Mouse (Mus musculus): ENCODE results near the gene Fbxl14.
"Not testable (repeated sequence)": the region's sequence is repeated elsewhere in the genome, so short reads cannot be mapped to it uniquely, and the experiment has no call there.

Gene Fbxl14

DNA sequence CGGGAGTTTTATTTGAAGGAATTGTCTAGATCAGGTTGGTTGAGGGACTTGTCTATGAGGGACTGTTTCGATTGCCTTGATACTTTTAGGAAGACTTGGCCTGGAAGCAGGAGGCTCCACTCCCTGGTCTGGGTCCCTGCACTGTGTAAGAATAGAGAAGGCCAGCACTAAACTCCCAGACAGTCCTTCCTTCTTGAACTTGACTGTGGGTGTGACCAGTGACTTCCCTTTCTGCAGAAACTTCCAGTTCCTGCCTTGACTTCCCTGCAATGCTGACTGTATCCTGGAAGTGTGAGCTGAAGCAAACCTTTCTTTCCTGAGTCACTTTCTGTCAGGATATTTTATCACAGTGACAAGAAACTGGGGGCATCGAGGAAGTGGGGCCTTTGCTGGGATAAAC is 8.7 kb upstream of the Fbxl14 start:
- no peak for DNase-seq (ENCODE audit: low spot score)

DNA sequence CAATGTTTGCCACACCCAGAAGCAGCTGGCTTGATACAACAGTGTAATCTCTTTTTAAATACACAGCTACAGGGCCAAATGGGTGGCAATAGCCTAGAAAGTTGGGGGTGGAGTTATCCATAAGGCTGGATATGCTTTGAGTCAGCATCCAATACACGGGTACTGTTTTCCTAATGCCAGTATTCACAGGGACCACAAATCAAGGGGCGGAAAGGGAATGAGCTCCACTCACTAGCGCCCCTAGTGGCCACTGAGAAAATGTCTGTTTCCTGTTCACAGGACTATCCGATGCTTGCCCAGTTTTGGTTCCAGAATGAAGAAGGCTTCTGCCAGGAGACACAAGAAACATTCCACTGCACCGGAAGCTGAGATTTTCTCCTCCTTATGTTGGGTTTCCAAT is 7.3 kb upstream of the Fbxl14 start:
- no peak for DNase-seq (ENCODE audit: low spot score)

DNA sequence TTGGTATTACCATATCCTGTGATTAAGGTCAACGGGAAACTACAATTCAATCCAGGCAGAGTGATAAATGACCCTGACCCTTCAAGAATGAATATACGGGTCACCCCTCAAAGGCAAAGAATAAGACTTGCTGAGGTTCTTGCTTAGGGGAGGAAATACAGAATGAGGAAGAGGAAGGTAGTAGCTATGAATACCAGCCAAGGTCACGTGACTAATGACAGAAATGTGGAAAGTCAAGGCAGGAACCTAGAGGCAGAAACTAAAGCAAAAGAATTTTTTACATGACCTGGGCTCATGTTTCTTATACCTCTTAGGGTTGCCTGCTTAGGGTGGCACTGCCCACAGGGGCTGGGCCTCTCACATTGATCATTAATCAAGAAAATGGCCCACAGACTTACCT is 6.8 kb upstream of the Fbxl14 start:
- DNase-seq (ENCODE audit: low spot score) = no peak

DNA sequence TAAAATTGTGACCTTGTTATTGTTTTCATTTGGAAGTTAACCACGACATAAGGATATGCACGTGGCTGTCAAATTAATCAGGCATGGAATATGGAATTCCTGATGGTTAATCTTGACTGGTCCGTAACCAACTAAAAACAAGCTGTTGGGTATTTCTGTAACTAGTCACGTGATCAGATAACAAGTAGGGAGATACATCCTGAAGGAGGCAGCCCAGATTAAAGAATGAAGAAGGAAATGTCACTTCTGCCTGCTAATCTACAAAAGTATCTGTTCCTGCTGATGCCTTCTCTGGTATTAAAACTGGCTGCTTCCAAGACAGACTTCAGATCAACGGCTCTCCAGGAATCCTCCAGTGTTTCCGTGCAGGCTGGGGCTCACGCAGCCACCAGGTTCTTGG is 6.0 kb upstream of the Fbxl14 start:
- DNase-seq (ENCODE audit: low spot score) = no peak

DNA sequence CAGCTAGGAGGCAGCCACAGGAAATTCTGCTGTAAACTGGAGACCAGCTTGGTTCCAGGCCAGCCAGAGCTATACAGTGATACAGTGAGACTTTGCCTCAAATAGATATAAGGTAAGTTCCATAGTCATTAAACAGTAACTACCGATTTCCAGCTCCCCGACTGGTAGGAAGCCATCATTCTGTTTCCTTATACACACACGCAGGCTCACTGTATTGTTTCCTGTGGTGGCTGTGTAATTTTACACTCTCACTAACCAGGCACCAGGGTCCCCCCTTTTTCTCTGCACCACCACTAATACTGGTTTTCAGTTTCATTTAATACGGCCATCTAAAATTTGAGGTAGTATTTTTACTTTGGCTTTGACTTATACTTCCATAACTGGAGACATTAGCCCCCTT is 5.5 kb upstream of the Fbxl14 start:
- no peak for DNase-seq (ENCODE audit: low spot score)

DNA sequence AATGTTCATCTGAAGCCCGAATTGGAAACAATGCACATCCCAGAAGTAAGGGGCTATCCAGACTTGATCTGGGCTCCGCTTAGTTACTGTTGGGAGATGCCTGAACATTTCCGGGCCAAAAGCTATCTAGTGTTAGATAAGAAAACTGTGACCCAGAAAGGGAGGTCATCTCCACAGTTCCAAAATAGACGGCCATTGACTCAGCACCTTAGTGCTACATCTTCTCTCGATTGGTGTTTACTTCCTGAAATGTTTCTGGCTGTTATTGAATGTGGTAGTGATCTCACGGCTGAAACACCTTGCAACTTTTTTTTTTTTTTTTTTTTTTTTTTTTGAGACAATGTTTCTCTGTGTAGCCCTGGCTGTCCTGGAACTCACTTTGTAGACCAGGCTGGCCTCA is 3.5 kb upstream of the Fbxl14 start:
- DNase-seq (ENCODE audit: low spot score) = no peak

DNA sequence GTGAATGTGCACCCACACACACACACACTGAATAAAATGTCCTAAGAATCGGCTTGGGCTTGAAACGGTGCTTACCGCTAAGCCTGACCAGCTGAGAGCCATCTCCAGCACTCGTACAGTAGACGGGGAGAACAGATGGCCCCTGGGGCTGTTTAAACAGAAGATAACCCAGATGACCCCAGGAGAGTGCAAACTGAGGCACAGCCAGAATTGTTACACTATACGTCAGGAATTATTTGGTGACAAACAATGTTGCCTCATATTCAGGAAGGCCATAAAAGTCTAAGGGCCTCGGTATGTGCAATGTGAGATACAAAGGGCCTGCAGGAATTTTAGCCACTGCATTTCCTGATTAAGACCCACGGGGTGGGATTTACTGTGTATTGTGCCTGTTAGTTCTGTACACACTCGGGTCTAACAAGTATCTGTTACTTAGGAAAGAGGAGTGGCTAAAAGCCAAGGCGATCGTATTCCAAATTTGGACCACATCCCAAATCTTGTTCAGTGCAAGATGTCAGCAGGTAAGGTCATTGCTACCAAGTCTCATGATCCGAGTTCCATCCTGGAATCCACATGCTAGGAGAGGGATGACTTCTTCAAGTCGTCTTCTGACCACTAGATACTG is 1.7 kb upstream of the Fbxl14 start:
- DNase-seq (ENCODE audit: low spot score) = no peak

DNA sequence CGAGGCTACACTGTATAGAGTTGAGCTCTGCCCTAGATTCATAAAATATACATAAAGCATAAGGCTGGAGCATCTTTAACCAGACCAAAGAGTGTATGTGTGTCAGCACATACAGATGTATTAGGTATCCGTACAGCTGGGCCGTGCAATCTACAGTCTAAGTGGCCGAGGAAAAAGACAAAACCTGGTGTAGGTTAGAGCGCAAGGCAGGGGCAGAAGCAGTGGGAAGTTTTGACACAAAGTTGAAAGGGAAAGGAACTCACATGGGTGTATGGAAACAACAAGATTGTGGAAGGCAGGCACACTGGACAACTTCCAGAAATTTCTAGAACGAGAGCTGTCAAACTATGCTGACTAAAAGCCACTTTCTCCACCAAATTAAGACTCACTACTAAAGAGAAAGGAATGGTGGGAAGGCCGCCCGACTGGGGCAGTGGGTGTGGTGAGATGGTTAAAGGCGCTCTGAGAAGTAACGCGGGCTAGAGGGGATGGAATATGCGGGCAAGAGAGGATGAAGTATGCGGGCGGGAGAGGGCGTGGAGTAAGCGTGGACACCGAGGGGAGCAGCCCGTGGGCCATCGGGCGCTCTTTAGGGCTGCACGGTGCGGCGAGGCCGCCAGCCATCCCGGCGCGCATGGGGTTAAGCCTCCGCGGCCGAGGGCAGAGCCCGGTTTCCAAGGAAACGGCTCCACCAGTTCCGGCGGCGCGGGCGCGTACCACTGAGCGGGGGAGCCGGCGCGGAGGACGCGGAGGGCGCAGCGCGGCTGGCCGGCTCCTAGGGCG is 717 bp upstream of the Fbxl14 start:
- DNase-seq (ENCODE audit: low spot score) = peak; percentile 75

DNA sequence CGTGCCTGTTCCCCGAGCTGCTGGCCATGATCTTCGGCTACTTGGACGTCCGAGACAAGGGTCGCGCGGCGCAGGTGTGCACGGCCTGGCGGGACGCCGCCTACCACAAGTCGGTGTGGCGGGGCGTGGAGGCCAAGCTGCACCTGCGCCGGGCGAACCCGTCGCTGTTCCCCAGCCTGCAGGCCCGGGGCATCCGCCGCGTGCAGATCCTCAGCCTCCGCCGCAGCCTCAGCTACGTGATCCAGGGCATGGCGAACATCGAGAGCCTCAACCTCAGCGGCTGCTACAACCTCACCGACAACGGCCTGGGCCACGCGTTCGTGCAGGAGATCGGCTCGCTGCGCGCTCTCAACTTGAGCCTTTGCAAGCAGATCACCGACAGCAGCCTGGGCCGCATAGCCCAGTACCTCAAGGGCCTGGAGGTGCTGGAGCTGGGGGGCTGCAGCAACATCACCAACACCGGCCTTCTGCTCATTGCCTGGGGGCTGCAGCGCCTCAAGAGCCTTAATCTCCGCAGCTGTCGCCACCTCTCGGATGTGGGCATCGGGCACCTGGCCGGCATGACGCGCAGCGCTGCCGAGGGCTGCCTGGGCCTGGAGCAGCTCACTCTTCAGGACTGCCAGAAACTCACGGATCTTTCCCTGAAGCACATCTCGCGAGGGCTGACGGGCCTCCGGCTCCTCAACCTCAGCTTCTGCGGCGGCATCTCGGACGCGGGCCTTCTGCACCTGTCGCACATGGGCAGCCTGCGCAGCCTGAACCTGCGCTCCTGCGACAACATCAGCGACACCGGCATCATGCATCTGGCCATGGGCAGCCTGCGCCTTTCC is 623 bp downstream of the Fbxl14 start:
- no peak for DNase-seq (ENCODE audit: low spot score)

DNA sequence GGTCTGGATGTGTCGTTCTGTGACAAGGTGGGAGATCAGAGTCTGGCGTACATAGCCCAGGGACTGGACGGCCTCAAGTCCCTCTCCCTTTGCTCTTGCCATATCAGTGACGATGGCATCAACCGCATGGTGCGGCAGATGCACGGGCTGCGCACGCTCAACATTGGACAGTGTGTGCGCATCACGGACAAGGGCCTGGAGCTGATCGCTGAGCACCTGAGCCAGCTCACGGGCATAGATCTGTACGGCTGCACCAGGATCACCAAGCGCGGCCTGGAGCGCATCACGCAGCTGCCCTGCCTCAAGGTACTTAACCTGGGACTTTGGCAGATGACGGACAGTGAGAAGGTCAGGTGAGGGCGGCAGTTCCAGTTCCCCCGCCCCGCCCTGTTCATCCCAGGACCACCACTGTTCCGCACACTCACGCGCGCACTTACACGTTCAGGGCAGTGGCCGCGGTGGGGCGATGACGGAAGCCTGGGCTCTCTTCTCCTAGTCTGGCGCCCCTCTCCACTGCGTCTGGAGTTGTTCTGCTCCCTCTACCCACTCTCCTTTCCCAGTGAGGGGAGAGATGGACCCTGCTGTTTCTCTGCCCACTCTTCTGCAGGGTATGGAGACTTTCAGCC is 1.4 kb downstream of the Fbxl14 start:
- DNase-seq (ENCODE audit: low spot score) = no peak

DNA sequence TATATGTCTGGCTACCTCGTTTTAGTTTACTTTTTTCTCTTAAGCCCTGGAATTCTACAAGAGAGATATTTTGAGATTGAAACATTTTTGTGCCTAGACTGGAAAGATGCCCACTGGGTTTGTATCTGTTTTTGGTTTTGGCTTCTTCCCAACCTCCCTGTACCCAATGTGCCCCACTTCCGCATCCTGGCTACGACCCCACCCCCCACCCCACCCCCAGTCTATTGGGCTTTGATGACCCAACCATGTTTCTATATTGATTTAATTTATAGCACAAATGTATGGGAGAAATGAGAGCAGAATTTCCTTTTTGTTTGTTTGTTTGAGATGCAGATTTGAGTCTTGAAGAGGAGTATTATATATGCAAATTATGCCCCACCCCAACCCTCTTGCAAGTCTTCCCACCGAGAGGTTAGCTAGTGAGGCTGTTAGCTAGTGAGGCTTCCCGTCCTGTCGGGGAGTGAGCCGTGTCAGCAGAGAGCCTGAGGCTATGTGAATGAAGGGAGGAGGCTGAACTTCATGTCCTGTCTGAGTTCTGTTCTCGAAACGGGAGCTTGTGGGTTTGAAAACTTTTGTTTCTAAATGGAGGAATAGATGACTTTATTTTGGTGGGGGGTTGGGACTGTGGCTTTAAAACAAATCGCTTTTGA is 2.4 kb downstream of the Fbxl14 start:
- not testable (repeated sequence) for DNase-seq (ENCODE audit: low spot score)

DNA sequence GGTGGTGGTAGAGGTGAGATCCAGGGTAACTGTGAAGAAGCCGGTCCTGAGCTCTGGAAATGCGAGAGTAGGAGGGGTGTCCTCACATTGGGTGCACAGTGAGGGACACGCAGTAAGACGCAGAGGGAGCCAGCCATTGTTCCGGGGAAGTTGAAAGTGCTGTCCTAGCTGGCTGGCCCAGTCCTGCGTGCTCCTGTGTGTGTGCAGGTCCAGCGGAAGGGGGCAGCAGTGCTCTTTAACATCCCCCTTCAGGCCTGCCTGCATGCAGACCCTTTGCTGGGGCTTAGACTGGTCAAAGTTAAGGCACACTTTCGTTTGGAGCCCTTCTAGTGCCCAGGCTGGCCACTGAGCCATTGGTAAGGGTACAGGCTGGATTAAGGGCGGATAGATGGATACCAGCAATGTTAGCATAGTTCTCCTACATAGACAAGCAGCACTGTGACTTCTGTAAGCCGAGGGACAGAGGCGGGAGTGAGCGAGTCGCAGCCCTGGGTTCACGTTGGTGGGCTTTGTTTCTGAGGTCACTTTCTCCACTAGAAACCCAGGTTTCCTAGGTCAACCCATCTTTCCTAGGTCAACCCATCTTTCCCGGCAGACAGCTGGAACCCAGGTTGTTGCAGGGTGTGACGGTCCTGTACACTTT is 3.6 kb downstream of the Fbxl14 start:
- no peak for DNase-seq (ENCODE audit: low spot score)

DNA sequence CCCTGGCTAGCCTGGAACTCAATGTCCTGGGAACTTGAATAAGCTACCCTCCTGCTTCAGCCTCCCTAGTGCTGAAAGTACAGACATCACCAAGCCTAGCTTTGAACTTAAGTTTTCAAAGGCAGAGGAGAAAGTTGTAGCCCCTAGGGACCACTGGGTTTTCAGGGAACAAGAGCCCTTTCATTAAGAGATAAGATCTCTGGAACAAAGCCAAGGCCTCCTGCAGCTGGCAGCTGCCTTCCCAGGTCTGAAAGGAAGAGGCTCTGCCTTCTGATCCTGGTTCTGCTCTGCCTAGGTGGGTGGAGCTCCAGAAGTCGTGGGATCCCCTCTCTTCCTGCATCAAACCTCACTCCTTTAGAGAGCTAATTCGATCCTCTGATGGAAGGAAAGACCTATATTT is 6.0 kb downstream of the Fbxl14 start:
- DNase-seq (ENCODE audit: low spot score) = no peak

DNA sequence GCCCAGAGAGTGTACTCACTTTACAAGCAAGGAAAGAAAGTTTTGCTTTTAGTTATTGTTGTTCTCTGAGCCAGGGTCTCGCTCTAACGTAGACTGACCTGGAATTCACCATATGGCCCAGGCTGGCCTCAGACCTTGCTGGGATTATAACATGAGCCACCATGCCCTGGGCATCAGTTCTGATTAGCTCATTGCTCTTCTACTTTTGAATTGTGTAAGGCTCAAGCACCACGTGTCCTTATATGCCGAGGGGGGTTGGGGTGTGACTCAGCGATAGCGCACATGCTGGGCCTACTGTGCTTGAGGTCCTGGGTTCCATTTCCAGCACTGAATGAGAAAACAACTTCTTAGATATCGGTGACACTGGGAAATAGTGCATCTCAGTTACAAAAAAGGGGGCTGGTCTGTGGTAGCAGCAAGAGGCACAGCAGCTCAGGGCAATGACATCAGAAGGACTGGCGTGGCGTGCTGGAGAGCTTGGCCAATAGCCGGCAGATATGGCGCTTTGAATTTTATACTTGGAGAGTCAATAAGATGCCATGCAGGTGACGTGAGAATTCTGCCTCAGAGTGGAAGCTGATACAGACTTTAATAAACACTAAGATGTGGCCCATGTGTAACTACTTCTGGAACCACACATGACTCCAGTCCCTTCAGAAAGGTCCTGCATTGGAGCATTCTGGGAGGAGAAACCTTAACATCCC is 7.1 kb downstream of the Fbxl14 start:
- DNase-seq (ENCODE audit: low spot score) = no peak

DNA sequence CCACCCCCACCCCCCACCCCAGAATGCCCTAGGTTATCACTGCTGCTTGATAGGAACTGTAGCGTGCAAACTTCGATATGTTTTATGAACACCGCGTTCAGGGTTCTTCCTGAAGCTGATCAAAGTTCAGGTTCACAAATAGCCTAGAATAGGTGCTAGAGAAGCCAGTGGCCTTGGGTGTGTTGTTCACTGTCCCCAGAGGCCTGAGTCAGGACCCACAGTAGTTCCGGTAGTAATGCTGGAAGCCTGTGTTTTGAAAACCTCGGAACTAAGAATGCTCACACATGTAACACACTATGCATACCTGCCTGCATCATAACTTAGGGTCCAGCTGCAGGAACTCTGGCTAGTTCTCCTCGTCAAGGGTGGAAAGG is 7.6 kb downstream of the Fbxl14 start:
- no peak for DNase-seq (ENCODE audit: low spot score)

DNA sequence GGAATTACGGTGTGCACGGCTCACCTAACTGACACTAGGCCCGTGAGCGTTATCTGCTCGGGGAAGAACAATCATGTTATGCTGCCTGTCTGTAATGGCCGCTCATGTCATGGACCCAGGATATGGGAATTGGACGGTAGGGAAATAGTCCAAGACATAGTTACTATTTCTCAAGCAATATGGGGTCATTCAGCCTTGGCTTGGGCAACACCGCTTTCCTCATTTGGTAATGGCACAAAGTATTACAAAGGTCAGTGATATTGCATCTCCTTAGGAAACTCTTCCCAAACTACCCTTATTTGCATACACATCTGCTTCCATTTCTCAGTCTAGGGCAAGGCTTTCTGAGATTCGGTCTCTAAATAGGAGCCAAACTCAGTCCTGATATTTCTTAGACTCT is 8.2 kb downstream of the Fbxl14 start:
- DNase-seq (ENCODE audit: low spot score) = no peak

DNA sequence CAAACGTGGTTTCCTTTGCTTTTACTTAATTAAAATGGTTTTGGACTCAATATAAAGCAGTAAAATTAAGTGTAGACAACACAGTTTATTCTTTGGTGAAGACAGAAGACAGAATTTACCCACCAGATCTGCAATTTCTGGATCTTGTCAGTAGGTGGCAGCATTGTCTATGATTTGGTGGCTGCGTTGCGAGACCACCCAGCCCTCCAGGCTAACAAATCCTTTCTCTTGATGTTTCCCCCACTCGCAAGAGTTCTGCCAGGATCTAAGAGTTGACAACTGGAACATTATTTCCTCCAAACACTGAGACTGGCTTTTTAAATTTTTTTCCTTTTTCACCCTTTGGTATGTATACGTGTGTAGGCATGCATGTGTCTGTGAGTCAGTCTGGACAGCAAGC is 10.3 kb downstream of the Fbxl14 start:
- no peak for DNase-seq (ENCODE audit: low spot score)

DNA sequence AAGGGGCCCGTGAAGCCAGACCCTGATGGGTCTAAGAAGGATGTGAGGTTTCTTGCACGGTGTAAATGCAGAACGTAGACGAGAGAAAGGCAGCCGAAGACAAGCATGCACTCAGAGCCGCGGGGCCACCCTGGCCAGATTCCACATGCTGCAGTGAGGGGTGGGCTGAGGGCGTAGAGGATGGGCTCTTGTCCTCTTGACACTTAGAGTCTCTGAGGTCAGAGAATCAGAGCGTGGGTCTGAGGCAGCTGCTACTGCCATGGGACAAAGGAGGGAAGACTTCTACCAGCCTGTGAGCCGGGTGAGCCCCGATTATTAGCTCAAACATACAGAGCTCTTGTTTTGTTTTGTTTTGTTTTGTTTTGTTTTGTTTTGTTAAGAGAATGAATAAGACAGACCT is 11.1 kb downstream of the Fbxl14 start:
- no peak for DNase-seq (ENCODE audit: low spot score)

DNA sequence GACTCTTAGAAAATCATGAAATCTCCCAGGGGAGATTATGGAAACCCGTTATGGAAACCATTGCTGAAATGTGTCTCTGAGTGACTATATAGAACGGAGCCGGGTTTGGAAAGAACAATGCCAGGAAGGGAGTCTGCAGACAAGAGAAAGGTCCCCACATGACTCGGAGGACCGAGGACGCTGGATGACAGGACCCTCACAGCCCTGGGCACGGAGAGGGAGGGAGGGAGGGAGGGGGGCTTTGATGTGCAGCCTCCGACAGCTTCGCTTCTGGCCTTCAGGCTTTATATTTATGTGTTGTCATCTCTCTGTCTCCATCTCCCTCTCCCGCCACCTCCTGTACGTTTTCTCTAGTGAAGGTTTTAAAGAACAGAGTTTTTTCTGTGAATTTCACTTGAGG is 11.5 kb downstream of the Fbxl14 start:
- no peak for DNase-seq (ENCODE audit: low spot score)

DNA sequence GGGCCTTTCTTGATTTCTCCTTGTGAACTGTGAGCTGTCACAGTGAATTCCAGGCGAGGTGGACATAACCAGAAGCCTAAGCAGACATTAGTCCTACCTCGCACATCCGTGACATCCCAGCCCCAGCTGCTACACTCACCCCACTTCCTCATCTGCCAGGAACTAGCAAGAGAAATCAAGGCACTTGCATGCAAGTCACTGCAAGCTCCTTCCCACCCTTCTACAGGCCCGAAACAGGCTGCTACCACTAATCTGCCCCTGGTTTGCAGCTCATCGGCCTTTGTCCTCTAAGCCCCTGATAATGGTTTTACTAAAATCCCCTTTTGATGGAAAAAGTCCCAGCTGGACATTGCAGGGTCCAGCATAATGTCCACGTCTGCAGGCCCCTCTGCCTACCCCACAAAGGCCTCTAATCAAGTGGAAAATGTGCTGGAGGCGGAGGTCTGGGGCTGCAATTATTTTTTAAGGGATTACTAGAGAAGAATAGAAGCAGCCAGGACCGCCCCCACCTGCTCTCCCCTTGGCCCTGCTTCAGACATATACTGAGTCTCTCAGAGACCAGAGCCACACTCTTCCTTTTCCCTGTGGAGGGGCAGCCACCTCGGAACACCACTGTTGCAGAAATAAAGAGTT is 12.6 kb downstream of the Fbxl14 start:
- DNase-seq (ENCODE audit: low spot score) = no peak

DNA sequence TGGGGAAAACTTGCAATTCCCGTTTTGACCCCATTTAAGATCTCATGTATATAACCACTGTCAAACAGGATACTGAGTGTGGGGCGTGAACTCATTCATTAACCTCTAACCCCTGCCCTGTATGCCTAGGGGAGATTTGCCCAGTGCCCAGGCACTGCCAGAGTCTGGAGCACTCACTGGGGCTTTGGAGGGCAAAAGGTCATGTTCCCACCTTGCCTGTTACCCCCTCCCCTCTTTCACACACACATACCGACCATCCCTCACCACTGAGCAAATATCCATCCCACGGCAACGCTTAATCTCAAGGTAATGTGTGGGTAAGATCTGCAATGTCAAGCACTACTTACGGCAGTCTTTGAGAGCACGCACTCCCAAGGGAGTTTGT is 13.2 kb downstream of the Fbxl14 start:
- DNase-seq (ENCODE audit: low spot score) = no peak
